Mouse (Mus musculus): ENCODE data around the gene Parvg.
A peak's percentile ranks its signal among the peaks of the same experiment; 100 is the strongest.
"Not testable (repeated sequence)": the region's sequence is repeated elsewhere in the genome, so short reads cannot be mapped to it uniquely, and the experiment has no call there.

The Parvg gene

DNA sequence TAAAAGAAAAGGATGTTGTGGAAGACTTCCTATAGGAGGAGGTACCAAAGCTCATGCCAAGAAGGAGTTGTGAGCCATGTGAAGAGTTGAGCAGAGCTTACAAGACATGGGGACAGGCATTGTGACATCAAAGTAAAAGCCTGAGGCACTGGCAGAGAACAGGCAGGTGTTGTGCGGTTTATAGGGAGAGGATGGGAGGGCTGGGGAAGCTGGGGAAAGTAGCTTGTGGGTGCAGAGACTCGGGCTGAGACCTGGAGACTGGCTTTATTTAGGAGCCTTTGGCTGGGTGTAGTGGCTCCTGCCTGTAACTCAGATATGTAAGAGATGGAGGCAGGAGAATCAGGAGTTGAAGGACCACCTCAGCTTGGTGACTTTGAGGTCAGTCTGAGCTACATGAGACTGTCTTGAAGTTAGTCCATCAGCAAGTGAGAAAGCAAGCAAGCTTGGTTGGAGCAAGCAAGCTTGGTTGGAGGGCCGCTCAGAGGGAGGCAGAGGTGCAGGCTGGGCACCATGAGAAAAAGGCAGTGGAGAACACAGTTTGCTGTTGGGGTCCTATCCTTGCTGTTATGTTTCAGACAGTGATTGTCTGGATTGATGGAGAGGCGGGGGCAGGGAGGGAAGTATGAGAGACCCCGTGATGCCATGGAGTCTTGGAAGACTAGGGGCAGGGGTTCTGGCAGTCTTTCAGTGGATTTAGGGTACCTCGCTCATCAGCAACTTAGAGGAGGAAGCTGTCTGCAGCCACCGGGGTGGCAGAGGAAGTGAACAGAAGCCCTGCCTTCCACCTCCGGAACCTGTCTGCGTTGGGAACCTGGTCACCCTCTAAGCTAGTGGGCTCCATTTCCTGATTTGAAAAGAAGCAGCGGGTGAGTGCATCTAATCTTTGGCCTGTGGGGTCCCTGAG, at the start of gene Parvg:
TSS of gene Parvg (plus strand) at position 61 of the 904 bp plus-strand sequence.
- DNase-seq (ENCODE audit: extremely low spot score): no peak

DNA sequence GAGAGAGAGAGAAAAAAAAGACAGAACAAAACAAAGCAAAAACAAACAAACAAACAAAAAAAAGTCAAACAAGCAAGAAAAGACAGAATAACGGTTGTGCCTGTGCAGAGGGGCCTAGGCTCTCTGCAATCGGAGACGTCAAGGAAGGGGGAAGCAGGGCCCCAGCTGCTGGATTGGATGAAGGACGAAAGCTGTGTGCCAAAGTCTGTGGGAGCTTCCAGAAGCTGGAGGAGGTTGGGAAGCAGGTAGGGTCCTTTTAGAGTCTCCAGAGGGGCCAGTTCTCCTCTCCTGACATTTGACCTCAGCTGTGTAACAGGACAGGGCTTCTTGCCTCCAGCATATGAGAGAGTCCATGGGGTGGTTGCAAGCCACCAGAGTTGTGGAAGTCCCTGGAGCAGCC, 47.8 kb upstream of the Parvg start:
- DNase-seq (ENCODE audit: extremely low spot score): no peak

DNA sequence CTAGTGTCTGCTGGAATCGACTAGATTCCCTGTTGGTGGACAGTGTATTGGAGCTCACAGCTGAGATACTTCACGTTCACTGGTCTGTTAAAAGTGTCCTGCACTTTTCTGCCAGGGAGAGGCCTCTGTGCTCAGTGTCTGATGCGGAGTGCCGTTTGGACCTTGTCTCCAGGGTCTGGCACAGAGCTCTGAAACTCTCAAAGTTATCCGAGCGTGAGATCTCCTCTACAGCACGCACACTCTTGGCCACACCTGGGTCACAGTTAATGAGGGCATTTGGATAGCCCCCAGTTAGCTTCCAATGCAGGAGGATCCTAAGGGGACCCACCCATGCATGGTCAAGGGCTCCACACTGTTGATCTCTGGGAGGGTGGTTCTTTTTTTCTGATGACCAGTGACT, 45.7 kb upstream of the Parvg start:
- DNase-seq (ENCODE audit: extremely low spot score): no peak

DNA sequence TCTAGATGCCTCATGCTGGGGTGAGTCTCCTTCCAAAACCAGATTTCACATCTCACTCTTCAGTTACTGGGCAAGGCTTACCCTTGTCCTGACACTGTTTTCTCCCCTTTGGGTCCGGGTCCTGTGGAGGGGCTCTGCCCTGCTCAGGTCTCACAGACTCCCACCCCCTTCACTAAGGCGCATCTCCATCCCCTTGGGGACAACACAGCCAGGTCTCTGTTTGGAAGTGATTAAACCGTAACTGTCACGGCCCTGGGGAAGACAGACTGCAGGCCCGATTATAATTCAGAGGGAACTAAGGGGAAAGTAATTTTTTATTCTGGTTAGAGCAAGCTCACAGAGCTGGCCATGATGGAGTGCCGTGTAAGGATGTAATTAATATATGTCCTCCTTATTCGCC, 45.2 kb upstream of the Parvg start:
- DNase-seq (ENCODE audit: extremely low spot score): no peak

DNA sequence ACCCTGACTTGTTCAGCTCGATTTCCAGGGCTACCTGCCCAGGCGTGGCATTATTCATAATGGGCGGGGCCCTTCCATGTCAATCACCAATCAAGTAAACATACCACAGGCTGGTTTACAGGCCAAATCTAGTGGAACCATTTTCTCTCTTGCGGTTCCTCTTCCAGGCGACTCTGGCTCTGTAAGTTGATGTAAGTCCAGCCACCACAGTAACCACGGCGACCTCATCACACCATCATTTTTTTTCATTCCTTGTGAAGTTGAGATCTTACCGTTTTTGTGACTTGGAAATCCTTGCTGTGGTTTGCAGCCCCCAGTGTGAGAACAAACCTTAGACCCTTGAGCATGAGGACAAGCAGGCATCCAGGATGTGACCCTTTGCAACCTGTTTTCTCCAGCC, 43.5 kb upstream of the Parvg start:
- no peak for DNase-seq (ENCODE audit: extremely low spot score)

DNA sequence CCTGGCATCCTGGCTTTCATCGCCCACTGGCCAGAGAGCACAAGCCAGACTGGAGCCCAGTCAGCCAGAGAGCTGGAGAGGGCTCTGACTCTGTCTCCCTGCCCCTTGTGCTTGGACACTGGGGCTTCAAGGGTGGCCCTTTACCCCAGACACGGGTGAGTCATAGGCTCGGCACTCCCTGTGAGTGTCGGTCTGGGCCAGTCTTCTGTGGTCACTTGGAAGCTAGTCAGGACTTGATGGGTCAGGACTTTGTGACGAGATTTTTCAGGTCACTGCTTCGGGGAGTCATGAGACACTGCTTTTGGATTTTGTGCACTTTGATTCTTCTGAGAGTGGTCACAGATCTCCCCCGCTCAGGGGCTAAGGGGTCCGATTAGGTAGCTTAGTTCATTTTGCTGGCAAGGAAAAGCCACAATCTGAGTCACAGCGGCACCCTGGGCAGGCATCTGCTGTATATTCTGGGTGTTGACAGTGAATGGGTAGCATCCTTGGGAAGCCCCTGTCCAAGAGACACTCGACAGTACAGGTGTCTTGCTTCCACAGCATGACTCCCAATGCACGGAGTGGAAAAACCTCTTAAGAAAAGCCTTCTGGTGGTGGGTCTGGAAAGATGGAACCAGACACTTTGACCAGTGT, 43.0 kb upstream of the Parvg start:
- no peak for DNase-seq (ENCODE audit: extremely low spot score)

DNA sequence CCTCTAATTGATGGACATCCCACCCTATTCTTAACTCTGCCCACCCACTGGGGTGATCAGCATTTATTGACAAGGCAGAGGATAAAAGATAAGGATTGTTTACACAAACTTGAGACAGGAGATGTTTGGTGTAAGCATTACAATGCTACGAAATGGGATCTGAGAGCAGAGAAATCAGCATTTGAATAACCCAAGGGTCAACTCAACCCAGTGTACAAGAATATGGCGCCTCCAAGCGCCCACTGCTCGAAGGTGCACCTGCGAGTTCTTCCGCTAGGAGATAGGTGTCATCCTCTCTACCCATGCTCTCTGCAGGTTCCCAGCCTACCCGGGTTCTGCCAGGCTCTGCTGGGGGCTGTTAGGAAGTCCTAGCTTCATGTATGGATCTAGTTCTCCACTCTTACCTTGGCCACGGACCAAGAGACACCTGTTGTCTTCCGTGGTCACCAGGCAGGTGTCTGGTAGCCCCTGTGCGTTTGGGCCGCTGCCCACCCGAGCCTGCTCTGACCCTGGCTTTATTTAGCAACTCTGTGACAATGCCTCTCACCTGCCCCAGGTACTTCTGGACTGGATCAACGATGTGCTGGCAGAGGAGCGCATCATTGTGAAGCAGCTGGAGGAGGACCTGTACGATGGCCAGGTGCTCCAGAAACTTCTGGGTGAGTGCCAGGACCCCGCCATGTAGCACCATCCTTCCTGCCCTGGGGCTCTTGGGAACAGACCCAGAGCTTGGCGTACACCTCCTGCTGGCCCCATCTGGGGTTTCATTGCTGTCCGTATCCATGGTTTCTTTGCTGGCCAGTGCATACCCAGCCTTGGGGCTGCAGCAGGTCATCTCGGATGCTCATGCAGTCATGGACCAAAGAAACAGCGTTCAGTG, 41.4 kb upstream of the Parvg start:
- DNase-seq (ENCODE audit: extremely low spot score): no peak

DNA sequence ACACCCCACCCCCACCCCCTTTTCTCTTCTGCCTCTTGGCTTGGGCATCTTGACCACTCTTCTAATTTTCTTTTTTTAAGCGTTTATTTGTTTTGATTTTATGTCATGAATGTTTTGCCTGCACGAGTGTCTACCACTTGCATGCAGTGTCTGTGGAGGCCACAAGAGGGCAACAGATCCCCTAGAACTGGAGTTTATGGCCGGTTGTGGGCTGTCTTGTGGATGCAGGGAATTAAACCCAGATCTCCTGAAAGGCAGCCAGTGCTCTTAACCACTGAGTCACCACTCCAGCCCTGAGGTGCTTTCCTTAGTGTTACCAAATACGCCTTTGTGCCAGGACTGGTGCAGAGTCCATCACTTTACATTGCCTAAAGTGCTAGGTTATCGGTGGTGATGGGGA, 39.8 kb upstream of the Parvg start:
- DNase-seq (ENCODE audit: extremely low spot score): peak; percentile 32

DNA sequence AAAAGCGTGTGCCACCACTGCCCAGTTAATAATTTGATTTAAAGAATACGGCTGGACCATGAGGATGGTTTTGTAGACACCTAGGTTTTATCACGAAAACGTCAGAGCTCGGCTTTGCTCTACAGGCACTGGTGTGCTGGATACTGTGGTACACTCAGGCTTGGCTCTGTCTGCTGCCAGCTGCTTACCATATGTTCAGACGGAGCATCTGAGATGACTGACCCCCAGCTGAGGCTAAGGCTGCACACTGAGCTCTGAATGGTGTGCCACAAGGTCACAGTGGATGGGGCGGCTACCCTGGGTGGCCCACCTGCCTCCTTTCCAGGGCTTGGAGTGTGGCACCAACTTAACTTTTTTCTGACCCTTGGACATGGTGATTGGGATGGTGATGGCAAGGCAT, 38.4 kb upstream of the Parvg start:
- no peak for DNase-seq (ENCODE audit: extremely low spot score)

DNA sequence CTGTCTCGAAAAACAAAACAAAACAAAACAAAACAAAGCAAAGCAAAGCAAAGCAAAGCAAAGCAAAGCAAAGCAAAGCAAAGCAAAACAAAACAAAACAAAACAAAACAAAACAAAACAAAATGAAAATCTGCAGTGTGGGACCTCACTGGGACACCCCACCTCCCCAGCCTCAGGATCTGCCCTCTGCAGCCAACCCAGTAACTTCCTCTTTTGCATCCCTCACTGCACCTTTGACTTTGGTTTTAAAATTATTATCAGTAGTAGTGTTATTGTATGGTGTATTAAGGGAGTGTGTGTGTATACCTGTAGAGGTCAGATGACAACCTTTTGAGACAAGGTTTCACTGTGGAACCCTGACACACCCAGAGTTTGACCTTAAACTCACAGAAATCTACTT, 34.9 kb upstream of the Parvg start:
- not testable (repeated sequence) for DNase-seq (ENCODE audit: extremely low spot score)

DNA sequence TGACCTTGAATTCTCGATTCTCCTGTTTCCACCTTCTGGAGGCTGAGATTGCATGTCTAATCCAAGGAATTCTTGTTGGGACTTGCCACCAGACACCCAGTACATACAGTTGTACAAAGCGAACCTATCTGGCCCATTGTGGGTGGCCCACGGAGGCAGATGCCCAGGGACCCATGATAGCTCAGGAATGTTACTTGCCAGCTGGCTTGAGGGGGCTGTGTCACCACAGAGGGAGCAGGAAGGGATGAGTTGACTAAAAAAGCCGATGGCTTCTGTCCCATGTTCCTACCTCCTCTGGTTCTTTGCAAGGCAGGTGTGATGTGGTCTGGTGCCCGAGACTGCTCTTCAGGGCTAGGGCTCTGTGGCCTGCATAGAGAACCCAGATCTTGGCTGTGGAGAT, 32.7 kb upstream of the Parvg start:
- no peak for DNase-seq (ENCODE audit: extremely low spot score)

DNA sequence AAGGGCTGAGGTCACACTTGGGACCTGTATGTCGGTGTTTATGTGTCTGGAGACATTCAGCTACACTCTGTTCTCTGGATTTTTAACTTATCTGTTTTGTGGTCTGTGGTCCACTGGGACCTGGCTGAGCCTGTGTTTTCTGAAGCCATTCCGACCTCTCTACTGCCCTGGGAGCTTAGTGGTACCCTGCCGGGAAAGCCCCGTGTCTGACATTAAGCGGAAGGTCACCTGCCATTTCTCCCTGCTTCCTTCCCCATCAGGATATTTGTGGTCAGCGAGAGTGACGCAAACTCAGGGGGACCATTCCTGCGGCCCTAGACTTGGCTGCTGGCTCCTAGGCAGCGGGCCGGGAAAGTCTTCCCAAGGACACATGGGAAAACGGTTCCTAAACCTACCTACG, 30.2 kb upstream of the Parvg start:
- DNase-seq (ENCODE audit: extremely low spot score): no peak

DNA sequence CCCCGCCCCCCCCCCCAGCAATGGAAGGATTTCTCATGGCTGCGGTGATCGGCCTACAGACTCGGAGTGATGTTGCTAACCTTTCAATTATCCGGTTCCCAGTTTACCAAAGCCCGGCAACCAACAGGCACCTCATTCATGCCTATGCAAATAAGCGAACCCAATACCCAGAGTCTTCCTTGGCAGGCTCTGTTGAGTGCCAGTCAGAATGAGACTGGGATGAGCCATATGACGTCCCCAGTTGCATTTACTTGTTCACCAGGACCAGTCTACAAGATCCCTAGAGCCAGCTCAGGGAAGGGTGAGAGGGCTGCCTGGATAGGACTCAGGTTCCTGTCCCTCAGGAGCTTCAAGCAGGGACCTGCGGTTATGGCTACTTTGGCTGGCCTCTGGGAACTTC, 29.4 kb upstream of the Parvg start:
- no peak for DNase-seq (ENCODE audit: extremely low spot score)

DNA sequence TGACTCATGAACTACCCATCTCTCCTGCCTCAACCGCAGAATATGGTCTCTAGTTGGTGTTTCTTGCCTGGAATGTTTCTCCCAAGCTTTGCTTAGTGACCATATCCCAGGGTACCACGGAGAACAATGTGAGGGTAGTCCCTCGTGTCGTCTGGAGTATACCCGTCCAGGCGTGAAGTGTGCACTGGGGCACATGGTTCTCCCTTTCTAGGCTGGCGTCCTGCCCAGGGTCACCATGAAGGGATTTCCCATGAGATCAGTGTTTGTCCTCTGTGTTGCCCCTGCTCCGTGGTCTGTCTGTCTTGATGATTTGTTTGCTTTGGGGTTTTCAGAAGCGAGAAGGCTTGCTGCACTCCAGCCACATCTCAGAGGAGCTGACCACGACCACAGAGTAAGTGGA, 28.6 kb upstream of the Parvg start:
- no peak for DNase-seq (ENCODE audit: extremely low spot score)

DNA sequence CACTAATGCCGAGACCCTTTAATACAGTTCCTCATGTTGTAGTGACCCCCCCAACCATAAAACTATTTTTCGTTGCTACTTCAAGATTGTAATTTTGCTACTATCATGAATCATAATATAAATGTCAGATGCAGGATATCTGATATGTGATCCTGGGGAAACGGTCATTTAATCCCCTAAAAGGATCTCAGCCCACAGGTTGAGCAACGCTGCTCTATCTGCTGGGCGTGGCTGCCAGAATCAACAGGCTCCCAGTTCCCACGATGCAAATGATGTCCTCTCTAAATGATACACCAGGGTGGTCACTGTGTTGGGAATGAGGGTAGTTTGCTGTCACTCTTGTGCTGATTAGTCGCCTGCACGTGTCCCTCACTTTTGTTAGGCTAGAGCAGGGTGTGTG, 26.4 kb upstream of the Parvg start:
- no peak for DNase-seq (ENCODE audit: extremely low spot score)

DNA sequence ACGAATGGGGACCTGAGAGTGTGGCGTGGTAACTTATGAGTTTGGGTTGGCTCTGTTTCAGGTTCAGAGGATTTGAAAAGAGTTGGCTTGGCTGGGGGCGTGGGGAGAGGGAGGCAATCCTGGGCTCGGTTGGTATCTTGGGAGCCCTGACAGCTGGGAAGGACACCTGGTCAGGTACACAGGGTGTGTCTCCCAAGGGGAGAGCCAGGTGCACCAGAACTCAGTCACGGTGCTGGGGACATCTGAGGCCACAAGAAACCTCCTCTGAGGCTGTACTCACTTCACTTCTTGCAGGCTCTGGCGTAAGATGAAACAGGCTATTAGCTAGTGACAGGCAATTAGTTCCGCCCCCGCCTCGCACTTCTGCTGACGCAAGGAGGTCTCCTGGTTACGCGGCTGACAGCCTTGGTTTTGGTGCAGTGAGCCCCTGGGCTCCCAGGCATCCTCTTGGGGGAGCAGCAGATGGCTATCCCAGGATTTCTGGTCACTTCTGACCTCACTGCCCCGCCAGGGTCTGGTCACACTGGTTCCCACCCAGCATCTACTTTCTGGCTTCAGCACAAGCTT, 24.9 kb upstream of the Parvg start:
- peak; percentile 56 for DNase-seq (ENCODE audit: extremely low spot score)

DNA sequence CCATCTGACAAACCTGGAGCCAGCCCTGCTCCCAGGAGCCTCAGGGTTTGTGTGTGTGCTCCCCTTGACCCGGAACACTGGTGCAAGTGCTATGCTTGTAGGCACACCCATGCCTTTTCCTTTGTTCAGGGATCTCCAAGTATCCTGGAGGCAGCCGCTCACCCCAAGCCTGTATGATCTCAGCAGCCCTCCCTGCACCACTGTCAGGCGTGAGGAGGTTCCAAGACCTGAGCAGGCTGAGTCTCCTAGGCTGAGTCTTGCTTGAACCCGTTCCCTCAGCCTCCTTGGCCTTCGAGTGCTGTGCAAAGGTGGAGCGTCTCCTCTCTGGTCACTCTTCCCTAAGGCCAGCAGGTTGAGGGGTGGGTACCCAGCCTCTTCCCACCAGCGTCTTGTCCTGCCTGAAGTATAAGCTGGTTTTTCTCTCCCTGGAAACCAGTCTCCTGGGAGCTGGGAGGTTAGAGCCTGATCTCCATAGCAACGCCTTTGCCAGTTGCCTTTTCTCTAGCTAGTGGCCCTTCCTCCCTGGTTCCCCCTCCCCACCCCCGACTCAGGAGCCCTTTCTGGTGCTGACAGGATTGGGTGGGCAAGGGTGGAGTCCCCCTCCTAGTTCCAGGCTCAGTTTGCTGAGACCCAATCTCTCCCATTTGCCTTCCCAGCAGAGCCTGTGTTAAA, 24.0 kb upstream of the Parvg start:
- DNase-seq (ENCODE audit: extremely low spot score): peak; percentile 70

DNA sequence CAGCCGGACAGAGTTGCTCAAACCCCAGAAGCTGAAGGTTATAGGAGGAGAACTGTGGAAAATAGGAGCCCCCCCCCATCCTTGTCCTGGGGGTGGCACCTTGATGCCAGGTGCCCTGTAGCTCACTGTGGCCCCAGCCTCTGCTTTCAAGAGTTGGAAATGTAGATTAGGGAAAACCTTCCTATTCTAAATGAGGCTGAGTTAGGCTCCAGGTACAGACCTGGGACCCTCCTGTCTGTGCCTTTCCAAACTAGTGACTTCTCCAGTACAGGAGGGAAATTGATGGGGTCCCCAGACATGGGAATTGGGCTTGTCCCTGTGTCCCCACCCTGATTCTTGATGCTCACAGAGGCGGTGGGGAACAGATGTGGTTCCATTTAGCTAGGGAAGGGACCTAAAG, 23.2 kb upstream of the Parvg start:
- DNase-seq (ENCODE audit: extremely low spot score): no peak

DNA sequence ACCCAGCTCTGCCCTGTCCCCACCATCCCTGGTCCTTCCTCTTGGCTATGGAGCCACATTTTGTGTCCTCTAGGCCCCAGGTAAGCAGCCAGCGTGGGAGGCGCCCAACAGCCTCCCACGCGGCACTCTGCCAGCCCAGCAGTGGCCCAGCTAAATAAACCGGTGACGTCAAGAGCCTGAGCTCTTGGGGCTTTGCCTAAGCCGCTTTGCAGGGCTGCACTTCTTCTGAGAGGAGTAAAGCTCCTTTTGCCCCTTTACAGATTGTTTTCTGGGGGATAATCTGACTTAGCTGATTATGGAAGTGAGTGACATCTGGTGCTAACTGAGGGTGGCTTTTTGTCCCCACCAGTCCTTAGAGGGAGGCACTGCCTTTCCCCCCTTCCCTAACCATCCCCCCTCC, 22.8 kb upstream of the Parvg start:
- peak; percentile 39 for DNase-seq (ENCODE audit: extremely low spot score)

DNA sequence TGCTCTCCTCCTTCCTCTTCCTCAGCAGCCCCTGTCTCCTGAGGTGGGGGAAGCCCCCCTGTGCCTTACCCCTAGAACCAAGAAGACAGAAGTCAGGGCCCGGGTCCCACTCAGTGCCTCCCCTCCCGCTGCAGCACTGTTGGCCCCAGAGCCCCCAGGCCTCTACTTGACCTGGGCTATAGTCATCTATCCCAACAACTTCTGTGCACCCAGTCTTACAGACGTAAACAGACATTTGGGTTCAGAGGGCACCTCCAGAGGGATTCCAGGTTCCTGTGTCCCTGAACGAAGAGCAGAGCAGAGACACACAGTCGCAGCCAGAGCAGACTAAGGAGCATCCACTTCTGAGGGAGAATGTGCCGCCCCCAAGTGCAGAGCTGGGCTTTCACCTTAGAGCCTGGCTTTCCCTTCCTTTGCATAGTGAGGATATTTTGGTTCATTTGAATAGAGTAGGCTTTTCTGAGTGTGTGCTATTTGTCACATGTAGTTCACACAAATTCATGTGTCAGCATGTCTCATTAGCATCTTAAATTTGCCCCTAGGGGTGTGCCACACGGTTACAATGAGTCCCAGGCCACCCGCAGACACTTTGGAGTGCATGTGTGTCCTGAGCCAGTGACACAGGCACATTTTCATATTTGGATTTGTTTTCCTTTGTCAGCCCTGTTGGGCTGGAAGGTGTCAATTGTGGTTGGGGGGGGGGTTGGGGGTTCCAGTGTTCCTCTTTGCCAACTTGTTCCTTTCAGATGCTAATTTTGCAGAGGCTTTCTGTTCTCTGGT, 22.0 kb upstream of the Parvg start:
- DNase-seq (ENCODE audit: extremely low spot score): no peak

DNA sequence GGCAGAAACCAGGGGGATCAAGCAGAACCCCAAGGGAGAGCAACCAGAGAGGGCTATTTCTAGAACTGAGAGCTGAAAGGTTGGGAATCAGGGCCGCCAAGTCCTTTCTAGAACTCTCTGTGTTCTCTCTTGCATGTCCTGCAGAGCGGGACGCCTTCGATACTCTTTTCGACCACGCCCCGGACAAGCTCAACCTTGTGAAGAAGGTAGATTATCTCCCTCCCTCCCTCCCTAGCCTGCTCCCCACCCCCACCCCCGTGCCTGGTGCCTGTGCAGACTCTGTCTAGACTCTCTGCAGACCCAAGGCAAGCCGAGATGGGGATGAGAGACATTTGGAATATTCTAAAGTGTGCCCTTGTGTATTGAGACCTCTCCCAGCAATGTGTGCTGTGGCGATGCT, 20.6 kb upstream of the Parvg start:
- DNase-seq (ENCODE audit: extremely low spot score): no peak

Measured in embryo, embryonic 9.5 days (tissue).